ENCODE assay signal across 18 mouse cellular contexts in the genomic region with DNA sequence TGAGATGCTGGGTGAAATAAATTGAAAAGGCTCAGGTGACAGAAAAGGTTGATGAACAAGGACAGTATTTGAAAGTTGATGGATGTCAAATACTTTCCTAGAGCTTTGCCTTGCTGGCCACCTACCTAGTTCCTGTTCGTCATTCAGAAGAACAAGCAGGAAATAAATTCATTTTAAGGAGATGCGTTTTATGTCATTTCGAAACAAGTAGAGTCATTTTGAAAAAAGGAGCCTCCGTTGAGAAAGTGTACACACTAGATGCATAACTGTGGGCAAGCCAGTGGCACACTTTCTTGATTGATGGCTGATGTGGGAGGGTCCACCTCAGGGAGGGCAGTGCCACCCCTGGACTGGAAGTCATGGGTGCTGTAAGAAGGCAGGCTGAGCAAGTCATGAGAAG.
"Had no signal": no experiment of that assay in that cellular context is flagged by ENCODE, and none has a peak within 500 bp of the region (broad histone marks: within the 10 kb centered on the region; RNA-seq: fewer than 3 reads in every experiment).

No protein-coding gene starts in this region.

- DNase-seq: kidney, adult 2 months; kidney, postnatal 25 days; layer of hippocampus, postnatal 36 days; liver, embryonic 13.5 days; lung, adult 2 months; retina, postnatal 1 day; right cerebral cortex, postnatal 25 days; spleen, adult 18-20 months; thymus, postnatal 25 days had no signal

- H3K4me1 ChIP-seq: megakaryocyte, embryonic 14.5 days; midbrain, embryonic 10.5 days; midbrain, embryonic 13.5 days had no signal

- H3K4me2 ChIP-seq: liver, embryonic 13.5 days; midbrain, embryonic 13.5 days; neural tube, embryonic 13.5 days had no signal

- H3K27me3 ChIP-seq: liver, embryonic 13.5 days; megakaryocyte, embryonic 14.5 days; midbrain, embryonic 13.5 days; neural tube, embryonic 13.5 days had no signal

- H3K4me3 ChIP-seq: left cerebral cortex, adult 2 months; liver, embryonic 13.5 days; megakaryocyte, embryonic 14.5 days; midbrain, embryonic 10.5 days; midbrain, embryonic 13.5 days; myocyte; neural tube, embryonic 13.5 days had no signal

- ATAC-seq: lung, postnatal 0 days; midbrain, embryonic 13.5 days; midbrain, embryonic 16.5 days had no signal

- H3K9me3 ChIP-seq: liver, embryonic 13.5 days; midbrain, embryonic 10.5 days; neural tube, embryonic 13.5 days had no signal

- H3K36me3 ChIP-seq: liver, embryonic 13.5 days; midbrain, embryonic 10.5 days; midbrain, embryonic 13.5 days; neural tube, embryonic 13.5 days had no signal

- H3K9ac ChIP-seq: liver, embryonic 13.5 days; midbrain, embryonic 13.5 days; neural tube, embryonic 13.5 days had no signal

- H3K27ac ChIP-seq: kidney, postnatal 0 days; left cerebral cortex, adult 2 months; liver, embryonic 13.5 days; midbrain, embryonic 10.5 days; midbrain, embryonic 13.5 days; neural tube, embryonic 13.5 days had no signal
